Comparison of ENCODE assay signal across 8 mouse cellular contexts in the genomic region with DNA sequence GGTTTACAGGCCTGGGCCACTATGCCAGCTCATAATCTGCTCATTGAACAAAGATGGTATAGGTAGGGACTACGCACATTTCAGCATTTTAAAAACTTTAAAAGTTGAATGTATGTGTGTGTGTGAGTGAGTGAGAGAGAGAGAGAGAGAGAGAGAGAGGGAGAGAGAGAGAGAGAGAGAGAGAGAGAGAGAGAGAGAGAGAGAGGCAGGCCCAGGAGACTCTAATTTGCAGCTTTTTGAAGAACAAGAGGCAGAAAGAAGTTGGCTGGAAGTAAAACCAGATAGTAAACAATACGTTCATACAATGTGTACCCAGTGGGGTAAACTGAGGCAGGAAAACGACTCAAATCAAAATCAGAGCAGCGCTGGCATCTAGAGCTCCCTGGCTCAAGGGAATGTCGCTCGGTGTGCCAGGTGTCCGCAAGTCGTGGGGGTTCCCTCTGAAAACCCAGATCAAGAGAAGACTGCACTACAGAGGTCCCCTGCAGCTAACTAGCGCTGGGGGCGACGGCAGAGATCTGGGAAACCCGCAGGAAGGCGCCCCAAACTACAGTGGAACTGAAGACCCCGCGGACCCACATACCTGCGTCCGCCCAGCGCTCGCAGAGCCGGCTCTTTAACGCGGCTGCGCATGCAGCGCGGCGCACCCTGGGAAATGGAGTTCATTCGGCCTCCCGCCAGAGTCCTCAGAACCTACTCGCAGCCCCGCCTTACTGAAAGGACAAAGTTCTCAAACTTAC. TPM values are rescaled to one million over a fixed set of nuclear protein-coding genes. Genes with fewer than 3 reads are reported as not detected.
DNase-seq lines count a peak whose midpoint lies in the region; ATAC-seq lines count a peak whose summit lies in the region.

A gene (minus strand): TSS at position 650 of the 740 bp plus-strand sequence.

- H3K4me3 ChIP-seq in hindbrain, embryonic 12.5 days = peak within 1 kb of the TSS; percentile 75

- H3K27ac ChIP-seq in hindbrain, embryonic 12.5 days = no peak within 1 kb of the TSS

- H3K9me3 ChIP-seq in hindbrain, embryonic 12.5 days (replicated peaks) = no peaks in the 10 kb centered on the region

- peak; percentile 92 for ATAC-seq in hindbrain, embryonic 12.5 days (ENCODE audit: low FRiP score)

- DNase-seq in R1 (ENCODE audit: low read depth, low spot score) = peak; percentile 80
- DNase-seq in cerebellum, postnatal 10 days = peak; percentile 89 to 92
- peak; percentile 47 to 67 for DNase-seq in frontal cortex, postnatal 14 days (ENCODE audit: low spot score in 2 of 2)
- peak; percentile 75 to 83 for DNase-seq in layer of hippocampus, postnatal 14 days (ENCODE audit: low spot score in 2 of 2)
- peak; percentile 84 for DNase-seq in lung, postnatal 14 days
- DNase-seq in retina, adult 2 months (ENCODE audit: low read depth, low spot score) = peak; percentile 60
- DNase-seq in thymus, postnatal 25 days = peak; percentile 87

- 3% methylated on average over 30 of the region's 30 CpGs for WGBS in hindbrain, embryonic 12.5 days

- H3K36me3 ChIP-seq in hindbrain, embryonic 12.5 days = peaks cover 15% of the 10 kb centered on the region; the same call in 1 of the 2 replicates

- H3K4me1 ChIP-seq in hindbrain, embryonic 12.5 days = peaks cover 6% of the 10 kb centered on the region

- peak within 1 kb of the TSS; percentile 76 for H3K9ac ChIP-seq in hindbrain, embryonic 12.5 days

- H3K27me3 ChIP-seq in hindbrain, embryonic 12.5 days = no peaks in the 10 kb centered on the region

- peak within 1 kb of the TSS; percentile 64 for H3K4me2 ChIP-seq in hindbrain, embryonic 12.5 days (replicated peaks)

RNA-seq across cellular contexts. Expression of the gene that starts here (rescaled TPM):
- 11.4 and 11.9 TPM in 2 replicates for polyA plus RNA-seq in hindbrain, embryonic 12.5 days (2016; fragmentation: Nextera tagmentation; extraction: Ambion mirVana)
- total RNA-seq in layer of hippocampus, postnatal 14 days (2021) = 10 to 100 TPM; 16.9 to 18.1 TPM
